Mouse (Mus musculus) C2C12 (cell line): ENCODE measurements around the gene Ryr1.

Experiments
- CEBPB ChIP-seq: IDR thresholded peaks from one replicate; pipeline ENCODE4 v1.6.1; 2011; ENCODE audit warnings: low read depth, mild to moderate bottlenecking, control low read depth, moderate library complexity
- CTCF ChIP-seq: IDR thresholded peaks from one replicate; pipeline ENCODE4 v1.5.1; 2011; ENCODE audit not compliant: control insufficient read depth, insufficient read depth, insufficient read length
- FOSL1 ChIP-seq: IDR thresholded peaks from one replicate; pipeline ENCODE4 v1.8.0; 2011; ENCODE audit warnings: mild to moderate bottlenecking, low read length; ENCODE audit not compliant: poor library complexity, insufficient read depth, severe bottlenecking
- MAX ChIP-seq: IDR thresholded peaks from one replicate; pipeline ENCODE4 v1.6.1; 2011; ENCODE audit warnings: mild to moderate bottlenecking, control low read depth
- MYOD1 ChIP-seq: IDR thresholded peaks from one replicate; pipeline ENCODE4 v1.6.1; 2011; ENCODE audit warnings: low read depth; ENCODE audit not compliant: control insufficient read depth, insufficient read length
- MYOG ChIP-seq: IDR thresholded peaks from one replicate; pipeline ENCODE4 v1.6.1; 2011; ENCODE audit not compliant: control insufficient read depth, insufficient read length; ENCODE audit errors: extremely low read depth
- USF1 ChIP-seq: IDR thresholded peaks from one replicate; pipeline ENCODE4 v1.6.1; 2011; ENCODE audit warnings: low read depth, mild to moderate bottlenecking, control low read depth, moderate library complexity

- TF ChIP-seq CTCF (no peak), MAX (no peak), MYOD1 (no peak), MYOG (no peak), CEBPB (no peak), FOSL1 (no peak), USF1 (no peak)
Measured at GRCm38 (mm10) chr7:29084411-29084810, 40.6 kb downstream of the Ryr1 start.
